Mouse (Mus musculus) heart, postnatal 36 days (tissue): Measurements from ENCODE around the gene Grb2. TPM values are rescaled to one million over a fixed set of nuclear protein-coding genes. Genes with fewer than 3 reads are reported as not detected.

Source experiments
- total RNA-seq, 2 experiments: library from RNA; stranded (reverse); gene quantifications; 2 replicates each; pipeline ENCODE4 v1.2.3; 2021

The Grb2 gene
- total RNA-seq, 2 experiments from 2014 or later: 102 to 110 TPM

Other genes with a start within 250 kb of the Grb2 start
- not detected for gene Slc16a5, start 246.1 kb downstream of the Grb2 start, total RNA-seq
- 1 to 10 TPM; 1.5 to 2.4 TPM for gene Armc7, start 232.9 kb downstream of the Grb2 start, total RNA-seq
- gene Nt5c, start 216.7 kb downstream of the Grb2 start, total RNA-seq: 10 to 100 TPM; 13.1 to 14.2 TPM
- 100 to 1,000 TPM; 124 to 143 TPM for gene Jpt1, start 194.2 kb downstream of the Grb2 start, total RNA-seq
- 100 to 1,000 TPM; 165 to 185 TPM for gene Sumo2, start 172.3 kb downstream of the Grb2 start, total RNA-seq
- gene Nup85, start 144.2 kb downstream of the Grb2 start, total RNA-seq: 10 to 100 TPM; 23.5 to 23.8 TPM
- gene Mrps7, start 104.7 kb downstream of the Grb2 start, total RNA-seq: 10 to 100 TPM; 80.1 to 85.7 TPM
- gene Gga3, start 104.5 kb downstream of the Grb2 start, total RNA-seq: 10 to 100 TPM; 18.0 to 21.3 TPM
- 10 to 100 TPM; 47.3 to 53.8 TPM for gene Mif4gd, start 95.6 kb downstream of the Grb2 start, total RNA-seq
- gene Slc25a19, start 80.3 kb downstream of the Grb2 start, total RNA-seq: 10 to 100 TPM; 35.5 to 38.8 TPM
- gene Tmem94, start 56.8 kb upstream of the Grb2 start, total RNA-seq: 100 to 1,000 TPM in 1 of 2 experiments, 10 to 100 TPM in 1; 92.3 to 101 TPM
- 10 to 100 TPM; 48.6 to 50.6 TPM for gene Caskin2, start 105.0 kb upstream of the Grb2 start, total RNA-seq
- gene Tsen54, start 106.1 kb upstream of the Grb2 start, total RNA-seq: 1 to 10 TPM; 8.7 to 9.7 TPM
- 10 to 100 TPM; 18.7 to 21.2 TPM for gene Llgl2, start 115.5 kb upstream of the Grb2 start, total RNA-seq
- gene Myo15b, start 149.8 kb upstream of the Grb2 start, total RNA-seq: under 1 TPM in 1 of 2 experiments, not detected in 1; 0.14 TPM
- gene Smim5, start 191.4 kb upstream of the Grb2 start, total RNA-seq: 10 to 100 TPM; 14.8 to 26.7 TPM
- under 1 TPM in 1 of 2 experiments, not detected in 1; 0.31 TPM for gene Smim6, start 203.4 kb upstream of the Grb2 start, total RNA-seq
- gene Sap30bp, start 224.7 kb upstream of the Grb2 start, total RNA-seq: 10 to 100 TPM; 17.2 to 20.7 TPM
- 1 to 10 TPM; 6.7 to 8.9 TPM for gene Recql5, start 224.9 kb upstream of the Grb2 start, total RNA-seq